Mouse (Mus musculus) right cerebral cortex, adult 2 months (tissue): ENCODE measurements around the gene Nop2.

Experiments
- DNase-seq, 2 experiments: peaks; one replicate each; pipeline ENCODE4 v3.0.0; 2021 to 2022; ENCODE audit warnings: low spot score in 2 of 2

Gene Nop2

DNA sequence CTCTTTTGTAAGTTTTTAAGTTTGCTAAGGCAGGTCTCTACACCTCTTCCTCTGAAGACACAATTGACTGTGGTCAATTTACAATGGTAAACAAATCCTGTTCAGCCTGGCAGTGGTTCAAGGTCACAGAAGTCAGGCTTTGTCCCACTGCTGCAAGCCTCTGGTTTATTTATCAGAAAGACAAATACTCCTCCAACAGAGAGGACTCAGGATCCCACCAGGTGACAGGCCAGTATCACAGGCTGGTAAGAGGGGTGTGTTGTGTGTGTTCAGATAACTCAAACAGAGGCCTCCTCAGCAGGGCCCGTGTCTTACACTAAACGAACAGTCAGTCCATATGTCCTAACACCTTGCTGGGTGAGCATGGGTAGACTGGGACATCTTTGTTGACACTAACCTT is 40.8 kb downstream of the Nop2 start:
- no peak for DNase-seq

DNA sequence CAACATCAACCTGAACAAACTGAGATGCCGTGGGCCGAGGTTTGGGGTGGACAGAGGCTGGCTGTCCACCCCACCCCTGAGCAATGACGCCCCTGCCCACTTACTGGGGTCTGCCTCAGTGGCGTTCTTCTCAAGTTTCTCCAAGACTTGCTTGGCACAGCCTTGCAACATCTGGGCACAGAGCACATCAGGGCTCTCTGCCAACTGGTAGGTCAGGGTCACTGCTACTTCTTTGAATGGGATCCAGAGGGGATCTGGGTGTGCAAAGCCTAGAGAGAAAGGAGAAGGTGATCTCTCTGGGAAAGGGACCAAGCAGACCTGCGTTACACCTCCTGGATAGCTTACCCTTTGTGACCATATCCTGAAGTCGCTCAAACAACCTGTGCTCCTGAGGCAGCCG is 41.5 kb downstream of the Nop2 start:
- DNase-seq, result no peak

DNA sequence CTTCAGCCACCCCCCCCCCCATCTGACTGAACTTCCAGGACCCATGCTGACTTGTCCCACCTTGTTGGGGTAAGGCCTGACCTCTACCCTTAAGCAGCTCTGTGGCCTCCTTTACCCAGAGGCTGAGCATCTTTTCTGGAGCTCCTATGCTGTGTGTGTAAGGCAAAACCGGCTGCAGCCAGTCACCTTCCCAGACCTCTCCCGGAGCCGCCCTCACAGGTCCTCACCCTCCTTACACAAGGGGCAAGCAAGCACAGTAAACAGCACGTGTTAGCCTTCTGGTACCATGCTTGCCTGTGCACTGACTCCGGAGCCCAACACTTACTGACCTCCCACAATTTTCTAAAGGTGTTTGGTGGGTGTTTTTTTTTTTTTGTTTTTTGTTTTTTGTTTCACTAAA is 43.8 kb downstream of the Nop2 start:
- no peak for DNase-seq

DNA sequence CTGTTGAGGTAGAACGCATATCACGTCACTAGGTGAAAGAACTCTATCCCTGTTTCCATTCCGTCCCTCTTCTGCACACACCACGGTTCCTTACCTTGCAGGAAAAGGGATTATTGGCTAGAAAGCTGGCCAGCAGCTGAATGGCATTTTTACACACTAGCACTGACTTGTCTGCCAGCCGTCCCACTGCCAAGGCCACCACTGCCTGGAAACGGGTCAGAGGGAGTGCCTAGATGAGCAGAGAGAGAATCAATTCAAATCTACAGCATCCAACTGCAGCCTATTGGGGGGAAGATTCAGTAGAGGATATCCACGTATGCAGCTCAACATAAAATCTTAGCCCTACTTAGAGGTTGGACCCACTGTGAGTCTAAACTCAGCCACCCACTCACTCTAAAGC is 47.9 kb downstream of the Nop2 start:
- DNase-seq, result no peak

- peak in 1 of 2 experiments; percentile 16 for DNase-seq
Measured at GRCm38 (mm10) chr6:125182133-125182532, 50.4 kb downstream of the Nop2 start.

DNA sequence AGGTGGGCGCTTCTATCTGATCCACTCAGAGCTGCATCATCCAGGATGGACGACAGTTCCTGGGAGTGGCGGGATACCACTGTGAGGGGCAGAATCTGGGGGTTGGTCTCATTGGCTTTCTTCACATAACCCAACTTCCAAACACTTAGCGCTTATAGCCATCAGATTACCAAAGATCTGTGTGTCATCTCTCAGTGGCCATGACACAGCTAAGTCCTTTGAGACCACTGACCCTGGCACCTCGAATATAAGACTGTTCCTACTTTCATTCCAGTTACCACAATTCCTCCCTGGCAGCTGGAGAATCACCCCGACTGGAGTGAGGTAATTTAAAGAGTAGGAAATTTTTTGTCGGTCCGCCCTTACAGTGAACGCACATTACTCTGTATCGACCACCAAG is 54.5 kb downstream of the Nop2 start:
- no peak for DNase-seq

DNA sequence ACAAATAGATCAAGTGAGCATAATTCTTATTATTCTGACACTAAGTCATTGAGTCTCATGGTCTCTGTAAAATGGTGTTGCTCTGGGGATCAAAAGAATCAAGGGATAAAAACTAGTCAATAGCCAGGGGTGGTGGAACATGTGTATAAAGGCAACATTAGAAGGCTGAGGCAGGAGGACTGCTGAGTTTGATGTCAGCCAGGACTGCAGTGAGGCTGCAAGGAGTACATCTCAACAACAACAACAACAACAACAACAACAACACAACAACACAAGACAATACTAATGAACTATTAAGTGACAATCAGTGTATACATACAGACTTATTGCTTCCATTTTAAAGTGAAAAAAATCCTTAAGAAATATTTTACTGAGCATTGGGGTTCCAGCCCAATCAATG is 59.1 kb downstream of the Nop2 start:
- DNase-seq, result no peak

DNA sequence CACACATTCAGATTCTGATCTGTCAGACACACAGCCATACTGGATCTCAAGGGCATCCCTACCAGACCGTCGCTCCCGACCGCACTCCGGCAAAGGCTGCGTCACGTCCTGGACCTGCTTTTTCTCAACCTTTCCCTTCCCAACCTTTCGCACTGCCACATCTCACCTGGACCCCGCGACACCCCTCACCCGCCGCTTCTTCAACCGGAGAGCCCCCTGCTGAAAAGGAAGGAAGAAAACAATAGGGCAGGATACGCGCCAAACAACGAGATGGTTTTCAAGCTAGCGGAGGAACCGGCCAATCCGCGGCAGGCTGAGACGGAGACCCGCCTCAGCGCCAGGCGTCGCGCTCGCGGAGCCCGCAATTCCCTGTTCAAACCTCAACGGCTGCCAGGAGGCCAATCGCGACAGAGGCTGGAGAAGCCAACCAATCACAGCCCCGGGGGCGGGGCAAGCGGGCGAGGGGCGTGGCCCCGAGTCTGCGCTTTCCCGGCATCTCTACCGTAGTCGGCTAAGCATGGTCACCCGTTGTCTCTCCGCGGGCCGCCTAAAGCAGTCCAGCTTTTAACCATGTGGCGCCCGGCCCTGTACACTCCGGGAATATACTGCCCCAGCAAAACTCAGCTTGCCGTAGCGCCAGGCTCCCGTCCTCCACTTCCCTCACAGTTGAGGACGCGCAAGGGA is 59.8 kb downstream of the Nop2 start, which contains the start of the genes Ncapd2 and Mrpl51:
Gene Ncapd2, minus strand, starts transcription at position 370 of the 684 bp plus-strand sequence.
Gene Mrpl51, plus strand, starts transcription at position 470 of the 684 bp plus-strand sequence.
- peak; percentile 97 to 98 for DNase-seq

DNA sequence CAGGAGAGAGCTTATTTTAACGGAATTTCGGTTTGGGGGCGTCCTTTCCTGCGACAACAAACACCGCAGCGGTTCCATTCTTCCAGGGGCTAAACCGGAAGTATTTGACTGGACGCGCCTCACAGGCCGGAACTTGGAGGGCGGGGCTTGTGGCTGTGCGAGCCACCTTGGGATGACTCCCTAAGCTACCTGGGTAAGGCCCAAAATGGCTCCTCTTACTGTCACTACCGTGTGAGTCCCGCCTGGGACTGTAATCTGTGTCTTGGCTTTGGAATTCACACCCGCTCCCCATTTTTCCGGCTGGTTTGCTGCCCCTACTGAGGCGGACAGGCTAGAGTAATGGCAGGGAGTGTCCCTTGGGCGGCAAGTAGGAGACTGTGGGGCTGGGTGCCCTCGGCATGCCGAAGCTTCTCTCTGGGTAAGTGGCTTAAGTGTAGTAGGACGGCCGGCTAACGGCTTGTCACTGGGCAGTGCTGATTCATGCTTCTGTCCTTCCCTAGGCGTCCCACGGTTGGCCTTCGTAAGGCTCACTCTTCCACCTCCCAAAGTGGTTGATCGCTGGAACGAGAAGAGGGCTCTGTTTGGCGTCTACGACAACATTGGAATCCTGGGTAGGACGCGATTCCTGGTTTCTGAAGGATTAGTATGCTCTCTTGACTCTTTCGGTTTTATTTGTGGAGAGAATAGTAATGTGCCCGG is 60.5 kb downstream of the Nop2 start:
- peak; percentile 91 to 92 for DNase-seq

GRCm38 (mm10) chr6:125192841-125193240 is 61.1 kb downstream of the Nop2 start:
- DNase-seq, result no peak

DNA sequence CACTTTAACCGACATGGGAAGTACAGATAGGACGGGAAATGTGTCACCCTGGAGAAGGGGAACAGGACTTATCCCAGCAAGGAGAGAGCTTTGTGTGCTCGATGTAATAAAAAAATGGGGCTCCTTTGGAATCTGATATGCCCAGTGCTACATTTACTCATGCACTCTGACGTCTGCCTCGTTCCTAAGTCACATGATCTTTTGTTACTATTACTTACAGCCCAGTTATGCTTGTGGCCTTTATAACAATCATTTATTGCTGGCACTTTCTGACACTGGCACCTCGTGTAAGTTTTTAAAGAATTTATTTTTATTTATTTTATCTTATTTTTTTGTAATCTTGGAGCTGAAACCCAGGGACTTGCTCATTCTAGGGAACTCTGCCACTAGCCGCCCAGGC is 61.7 kb downstream of the Nop2 start:
- DNase-seq, result no peak
